Mouse (Mus musculus): ENCODE measurements around the gene Slc25a47.
"Not testable (repeated sequence)": the region's sequence is repeated elsewhere in the genome, so short reads cannot be mapped to it uniquely, and the experiment has no call there.

Gene Slc25a47

GRCm38 (mm10) chr12:108826958-108827535 lies 8.8 kb upstream of the Slc25a47 start:
- DNase-seq, result no peak

GRCm38 (mm10) chr12:108827641-108828040 lies 8.2 kb upstream of the Slc25a47 start:
- no peak for DNase-seq

- no peak for DNase-seq
Measured at GRCm38 (mm10) chr12:108829636-108830035, 6.2 kb upstream of the Slc25a47 start.

- DNase-seq, result no peak
Measured at GRCm38 (mm10) chr12:108830358-108830757, 5.5 kb upstream of the Slc25a47 start.

- no peak for DNase-seq
Measured at GRCm38 (mm10) chr12:108831966-108832643, 3.7 kb upstream of the Slc25a47 start.

GRCm38 (mm10) chr12:108832851-108833250 lies 3.0 kb upstream of the Slc25a47 start:
- DNase-seq, result no peak

GRCm38 (mm10) chr12:108833408-108833807 lies 2.4 kb upstream of the Slc25a47 start:
- DNase-seq, result no peak

GRCm38 (mm10) chr12:108834337-108834736 lies 1.5 kb upstream of the Slc25a47 start:
- DNase-seq, result no peak

GRCm38 (mm10) chr12:108834786-108835185 lies 1.1 kb upstream of the Slc25a47 start:
- no peak for DNase-seq

- DNase-seq, result no peak
Measured at GRCm38 (mm10) chr12:108835208-108835839, 522 bp upstream of the Slc25a47 start.

- peak; percentile 17 for DNase-seq
Measured at GRCm38 (mm10) chr12:108836722-108837121, 876 bp downstream of the Slc25a47 start.

- DNase-seq, result no peak
Measured at GRCm38 (mm10) chr12:108841181-108841580, 5.3 kb downstream of the Slc25a47 start.

GRCm38 (mm10) chr12:108842663-108843062 lies 6.8 kb downstream of the Slc25a47 start:
- no peak for DNase-seq

GRCm38 (mm10) chr12:108848033-108848432 lies 12.2 kb downstream of the Slc25a47 start:
- DNase-seq, result not testable (repeated sequence)

GRCm38 (mm10) chr12:108849488-108850022 lies 13.7 kb downstream of the Slc25a47 start:
- no peak for DNase-seq

- DNase-seq, result no peak
Measured at GRCm38 (mm10) chr12:108850129-108850528, 14.3 kb downstream of the Slc25a47 start.

- no peak for DNase-seq
Measured at GRCm38 (mm10) chr12:108850886-108851285, 15.0 kb downstream of the Slc25a47 start.

- no peak for DNase-seq
Measured at GRCm38 (mm10) chr12:108852822-108853221, 17.0 kb downstream of the Slc25a47 start.

GRCm38 (mm10) chr12:108855081-108855480 lies 19.2 kb downstream of the Slc25a47 start:
- no peak for DNase-seq

- DNase-seq, result no peak
Measured at GRCm38 (mm10) chr12:108856186-108856585, 20.3 kb downstream of the Slc25a47 start.

GRCm38 (mm10) chr12:108857109-108857508 lies 21.3 kb downstream of the Slc25a47 start:
- DNase-seq, result no peak

- DNase-seq, result no peak
Measured at GRCm38 (mm10) chr12:108857589-108858184, 21.8 kb downstream of the Slc25a47 start.

- DNase-seq, result no peak
Measured at GRCm38 (mm10) chr12:108858486-108858885, 22.6 kb downstream of the Slc25a47 start.
